23 mouse cellular contexts compared by ENCODE assay signal in the genomic region with DNA sequence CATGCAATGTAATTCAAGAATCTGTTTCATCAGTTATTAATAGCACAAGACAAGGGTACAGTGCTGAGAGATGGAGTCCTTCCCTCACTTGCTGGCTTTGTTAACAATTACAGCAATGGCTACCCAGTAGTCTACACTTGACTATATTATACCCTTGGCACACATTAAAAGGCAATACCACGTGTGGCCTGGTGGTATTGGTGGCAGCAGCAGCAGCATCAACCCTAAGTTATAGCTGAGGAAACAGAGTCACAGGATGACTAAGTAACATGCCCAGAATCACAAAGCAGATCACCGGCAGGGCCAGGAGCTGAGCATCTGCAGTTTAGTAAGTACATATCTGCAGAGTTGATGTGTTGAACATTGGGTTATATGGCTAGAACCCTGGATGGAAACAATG. TPM values are rescaled to one million over a fixed set of nuclear protein-coding genes. Genes with fewer than 3 reads are reported as not detected.
DNase-seq lines count a peak whose midpoint lies in the region; TF ChIP-seq lines count a peak whose summit lies in the region.
"Had no signal": no experiment of that assay in that cellular context is flagged by ENCODE, and none has a peak within 500 bp of the region (broad histone marks: within the 10 kb centered on the region; RNA-seq: fewer than 3 reads in every experiment).

No protein-coding gene starts in this region.

- no peaks in the 10 kb centered on the region for H3K27me3 ChIP-seq in heart, embryonic 10.5 days (ENCODE audit: insufficient read depth, poor library complexity, severe bottlenecking)
- no peaks in the 10 kb centered on the region for H3K27me3 ChIP-seq in heart, adult 2 months (ENCODE audit: control insufficient read depth, insufficient read depth, low read length)
- peaks cover 2 to 6% of the 10 kb centered on the region in 2 experiments for H3K27me3 ChIP-seq in MEL (ENCODE audit: control insufficient read depth in 1 of 2, insufficient read depth in 2 of 2, low read length in 2 of 2)
- H3K27me3 ChIP-seq: forebrain, embryonic 13.5 days; neural tube, embryonic 15.5 days had no signal

- WGBS in heart, embryonic 10.5 days = 68% methylated on average over 2 of the region's 2 CpGs
- WGBS in heart, adult 2 months = 75% methylated on average over 2 of the region's 2 CpGs

- H3K4me1 ChIP-seq in heart, embryonic 10.5 days = no peaks in the 10 kb centered on the region
- H3K4me1 ChIP-seq in heart, adult 2 months (ENCODE audit: control insufficient read depth, insufficient read depth, low read length) = no peaks in the 10 kb centered on the region
- H3K4me1 ChIP-seq in MEL (ENCODE audit: control insufficient read depth in 1 of 2, insufficient read depth in 2 of 2, low read length in 2 of 2) = no peaks in the 10 kb centered on the region
- H3K4me1 ChIP-seq in embryonic fibroblast, embryonic 13.5 days (ENCODE audit: control insufficient read depth, insufficient read depth, low read length) = 0 out of 2 replicates have a peak, but pooled peaks cover 5% of the 10 kb centered on the region
- H3K4me1 ChIP-seq: forebrain, embryonic 13.5 days; hindbrain, embryonic 10.5 days; neural tube, embryonic 15.5 days had no signal

- peak; percentile 38 for DNase-seq in heart, embryonic 10.5 days (ENCODE audit: low spot score)
- DNase-seq in heart, adult 2 months = no peak
- peak; percentile 35 for DNase-seq in 416B (ENCODE audit: low read depth)
- DNase-seq in MEL (ENCODE audit: low read depth, low spot score) = peak; percentile 61
- no peak for DNase-seq in cerebellum, adult 9-11 months
- DNase-seq in thymus, postnatal 25 days = no peak
- DNase-seq: adrenal gland, postnatal 36 days; cerebellum, adult 11-12 months; cerebellum, postnatal 36 days; gastrocnemius, postnatal 10 days; kidney, adult 8-10 months; kidney, postnatal 36 days; left cerebral cortex, postnatal 4 days; lung, adult 2 months; lung, postnatal 4 days; right cerebral cortex, postnatal 25 days; thymus, postnatal 14 days had no signal

- TF ChIP-seq POLR2A in heart, adult 2 months (IDR thresholded peaks at IDR 0.05; ENCODE audit: insufficient read depth, low read depth, low read length) = no peak
- TF ChIP-seq POLR2A in MEL (IDR thresholded peaks at IDR 0.05; ENCODE audit: control insufficient read depth in 1 of 2, insufficient read depth in 1 of 2, low read depth in 1 of 2, low read length in 2 of 2, poor library complexity in 1 of 2) = no peak
- no peak for TF ChIP-seq POLR2A in embryonic fibroblast, embryonic 13.5 days (IDR thresholded peaks at IDR 0.05; ENCODE audit: low read depth, low read length)

- H3K9ac ChIP-seq in heart, adult 2 months (ENCODE audit: low read depth, low read length) = no peak overlapping the region
- H3K9ac ChIP-seq in MEL (ENCODE audit: control insufficient read depth, low read depth, low read length, poor library complexity, severe bottlenecking) = no peak overlapping the region
- H3K9ac ChIP-seq: forebrain, embryonic 13.5 days; neural tube, embryonic 15.5 days had no signal

- intact Hi-C loops in heart, adult 2 months (cut with DNase I) = no loop called here

- H3K4me3 ChIP-seq in heart, embryonic 10.5 days = no peak overlapping the region
- no peak overlapping the region for H3K4me3 ChIP-seq in heart, adult 2 months
- H3K4me3 ChIP-seq in MEL (ENCODE audit: control insufficient read depth in 1 of 2, insufficient read depth in 1 of 2, low read depth in 2 of 2, low read length in 2 of 2) = no peak overlapping the region
- H3K4me3 ChIP-seq in embryonic fibroblast, embryonic 13.5 days (ENCODE audit: insufficient read depth, low read length) = no peak overlapping the region
- H3K4me3 ChIP-seq: forebrain, embryonic 13.5 days; hindbrain, embryonic 10.5 days; left cerebral cortex, adult 2 months; neural tube, embryonic 15.5 days had no signal

- no peaks in the 10 kb centered on the region for H3K9me3 ChIP-seq in heart, embryonic 10.5 days
- no peaks in the 10 kb centered on the region for H3K9me3 ChIP-seq in MEL (replicated peaks; ENCODE audit: insufficient read depth, low read length)
- H3K9me3 ChIP-seq: forebrain, embryonic 13.5 days had no signal

- peak; percentile 74 for TF ChIP-seq RAD21 in MEL (IDR thresholded peaks at IDR 0.05; ENCODE audit: low read depth, low read length)

- TF ChIP-seq EP300 in heart, adult 2 months (IDR thresholded peaks at IDR 0.05; ENCODE audit: insufficient read depth, low read depth, low read length) = no peak
- no peak for TF ChIP-seq EP300 in MEL (IDR thresholded peaks at IDR 0.05; ENCODE audit: low read depth in 1 of 2, low read length in 2 of 2)

- TF ChIP-seq CTCF in heart, adult 2 months (IDR thresholded peaks at IDR 0.05) = no peak
- peak; percentile 65 to 80 (median 79) for TF ChIP-seq CTCF in MEL (IDR thresholded peaks at IDR 0.05 in 2 of 3, conservative IDR thresholded peaks at IDR 0.05 in 1 of 3; ENCODE audit: control insufficient read depth in 1 of 3, insufficient read depth in 1 of 3, low read depth in 2 of 3, low read length in 3 of 3, poor library complexity in 1 of 3, severe bottlenecking in 1 of 3)
- TF ChIP-seq CTCF in embryonic fibroblast, embryonic 13.5 days (IDR thresholded peaks at IDR 0.05; ENCODE audit: borderline replicate concordance, insufficient read depth, low read length) = no peak

- no peaks in the 10 kb centered on the region for H3K36me3 ChIP-seq in heart, embryonic 10.5 days
- no peaks in the 10 kb centered on the region for H3K36me3 ChIP-seq in heart, adult 2 months (ENCODE audit: control insufficient read depth, insufficient read depth, low read length)
- H3K36me3 ChIP-seq in MEL (ENCODE audit: control insufficient read depth in 1 of 2, insufficient read depth in 2 of 2, low read length in 2 of 2) = no peaks in the 10 kb centered on the region
- H3K36me3 ChIP-seq: hindbrain, embryonic 10.5 days; neural tube, embryonic 15.5 days had no signal

- H3K27ac ChIP-seq in heart, embryonic 10.5 days = no peak overlapping the region
- H3K27ac ChIP-seq in heart, adult 2 months = no peak overlapping the region
- no peak overlapping the region for H3K27ac ChIP-seq in MEL (ENCODE audit: control insufficient read depth, low read depth, low read length)
- peak overlapping the region; percentile 0; the same call in 1 of the 2 replicates for H3K27ac ChIP-seq in embryonic fibroblast, embryonic 13.5 days (ENCODE audit: insufficient read depth, low read length)
- H3K27ac ChIP-seq: forebrain, embryonic 13.5 days; hindbrain, embryonic 10.5 days; left cerebral cortex, adult 2 months; neural tube, embryonic 15.5 days; stomach, postnatal 0 days had no signal

- H3K79me2 ChIP-seq in heart, adult 2 months (replicated peaks; ENCODE audit: control insufficient read depth, insufficient read depth, low read length) = no peaks in the 10 kb centered on the region
- no peaks in the 10 kb centered on the region for H3K79me2 ChIP-seq in MEL (ENCODE audit: control insufficient read depth, insufficient read depth, low read length, poor library complexity)

TF ChIP-seq in MEL, 35 proteins besides CTCF, POLR2A, EP300 and RAD21:
- TF ChIP-seq JUND (IDR thresholded peaks at IDR 0.05; ENCODE audit: low read depth, low read length) = no peak
- TF ChIP-seq SMC3 (IDR thresholded peaks at IDR 0.05; ENCODE audit: low read depth, low read length) = peak; percentile 87
- TF ChIP-seq USF1 (IDR thresholded peaks at IDR 0.05; ENCODE audit: low read depth, low read length) = peak; percentile 54; the same call in 1 of the 2 replicates
- peak; percentile 75 for TF ChIP-seq ZC3H11A (IDR thresholded peaks at IDR 0.05; ENCODE audit: low read depth, low read length)
TF ChIP-seq in MEL: peak in this region for 3.

RNA-seq across cellular contexts. Expression of gene Znrf2, which starts 22.3 kb away (rescaled TPM):
- 2.1 and 2.9 TPM in 2 replicates for polyA plus RNA-seq in heart, embryonic 10.5 days (2016; fragmentation: Nextera tagmentation; extraction: Ambion mirVana)
- 10 to 100 TPM; 12.1 to 22.1 TPM for total RNA-seq in heart, adult 2 months (2021)
- 5.4 and 9.8 TPM in 2 replicates for polyA plus RNA-seq in heart, adult 2 months (2012; rRNA removed)
- 21.3 and 24.2 TPM in 2 replicates for total RNA-seq in MEL (2012; rRNA removed)
- polyA plus RNA-seq in MEL (2012; ENCODE audit: insufficient read depth in 1 of 2, insufficient read length in 2 of 2, low read depth in 1 of 2, low replicate concordance in 2 of 2, missing spikeins in 1 of 2) = 10 to 100 TPM in 1 of 2 experiments, not detected in 1; 16.1 TPM
- 8.7 and 10.9 TPM in 2 replicates for polyA plus RNA-seq in embryonic fibroblast, embryonic 13.5 days (2011; ENCODE audit: insufficient read length, low read depth, missing spikeins)

Comparison
In these comparisons a context has a peak if more than half of its experiments do, and no peak if none do; other contexts are left out.
1. DNase-seq: peak in heart, embryonic 10.5 days (single experiment), 416B (single experiment) and MEL (single experiment); none in heart, adult 2 months (0 of 2), cerebellum, adult 9-11 months (single experiment) and thymus, postnatal 25 days (single experiment).
2. CTCF ChIP-seq: peak in MEL (3 of 3); none in heart, adult 2 months (single experiment) and embryonic fibroblast, embryonic 13.5 days (single experiment).